Mouse (Mus musculus) hematopoietic stem cell, adult 5-6 weeks (primary cell): ENCODE measurements around the gene Cd37. TPM values are rescaled to one million over a fixed set of nuclear protein-coding genes. Genes with fewer than 3 reads are reported as not detected.

Source experiments
- ATAC-seq, 2 experiments: fragments of 125-278 bp in 1 of 2; replicated peaks in 1 of 2; 2 replicates each; pipeline ENCODE4 v1.8.0; 2016 to 2017; ENCODE audit warnings: inconsistent platforms in 2 of 2, mild to moderate bottlenecking in 2 of 2, moderate number of reproducible peaks in 2 of 2, low read depth in 1 of 2, moderate TSS enrichment in 1 of 2; ENCODE audit not compliant: low FRiP score in 2 of 2, poor library complexity in 2 of 2, severe bottlenecking in 2 of 2, insufficient read depth in 1 of 2, low TSS enrichment in 1 of 2
- total RNA-seq: library from RNA; stranded (forward); fragments of 172-1452, 232-1000 nt; gene quantifications from 2 replicates; pipeline ENCODE4 v1.2.3, GENCODE M21; 2017

The Cd37 gene
- total RNA-seq, 1 experiment from 2014 or later, result 76.4 TPM

GRCm38 (mm10) chr7:45215673-45216441 lies 23.1 kb downstream of the Cd37 start, which contains the start of gene Tead2:
Gene Tead2 (plus strand): TSS chr7:45215753.
- no peak for ATAC-seq

- no peak for ATAC-seq
Measured at GRCm38 (mm10) chr7:45213708-45214107, 25.2 kb downstream of the Cd37 start.

- no peak for ATAC-seq
Measured at GRCm38 (mm10) chr7:45212356-45212755, 26.6 kb downstream of the Cd37 start.

GRCm38 (mm10) chr7:45211851-45212251 lies 27.1 kb downstream of the Cd37 start, which contains the start of gene Dkkl1:
Gene Dkkl1 (minus strand): TSS chr7:45212147.
- ATAC-seq, result peak; percentile 72 to 80

GRCm38 (mm10) chr7:45211070-45211469 lies 27.8 kb downstream of the Cd37 start:
- ATAC-seq, result 0 out of 4 replicates have a peak, but pooled peaks of 1 of the 2 experiments have one; percentile 20

- ATAC-seq, result no peak
Measured at GRCm38 (mm10) chr7:45208260-45208659, 30.7 kb downstream of the Cd37 start.

- ATAC-seq, result peak; percentile 90 to 94
Measured at GRCm38 (mm10) chr7:45204380-45205143, 34.4 kb downstream of the Cd37 start, which contains the start of gene Ccdc155. Gene Ccdc155 (minus strand): TSS chr7:45204892.

- ATAC-seq, result no peak
Measured at GRCm38 (mm10) chr7:45202654-45203053, 36.3 kb downstream of the Cd37 start.

- ATAC-seq, result no peak
Measured at GRCm38 (mm10) chr7:45198961-45199360, 40.0 kb downstream of the Cd37 start.

- ATAC-seq, result peak; percentile 63 to 76; a peak in 2 of 4 replicates
Measured at GRCm38 (mm10) chr7:45198435-45198834, 40.5 kb downstream of the Cd37 start.

- 0 out of 4 replicates have a peak, but pooled peaks of 1 of the 2 experiments have one; percentile 9 for ATAC-seq
Measured at GRCm38 (mm10) chr7:45196994-45197393, 41.9 kb downstream of the Cd37 start.

- ATAC-seq, result no peak
Measured at GRCm38 (mm10) chr7:45196176-45196535, 42.8 kb downstream of the Cd37 start.

- no peak for ATAC-seq
Measured at GRCm38 (mm10) chr7:45195341-45196175, 43.4 kb downstream of the Cd37 start.

GRCm38 (mm10) chr7:45193871-45194785 lies 44.8 kb downstream of the Cd37 start:
- ATAC-seq, result no peak

- ATAC-seq, result no peak
Measured at GRCm38 (mm10) chr7:45193406-45193805, 45.5 kb downstream of the Cd37 start.

GRCm38 (mm10) chr7:45192585-45193310 lies 46.2 kb downstream of the Cd37 start:
- ATAC-seq, result no peak
